Mouse (Mus musculus): ENCODE measurements around the gene Hsd11b2. TPM values are rescaled to one million over a fixed set of nuclear protein-coding genes. Genes with fewer than 3 reads are reported as not detected.

Hsd11b2 gene
- polyA plus RNA-seq, 2 experiments, result 0.42 to 1.1 TPM

DNA sequence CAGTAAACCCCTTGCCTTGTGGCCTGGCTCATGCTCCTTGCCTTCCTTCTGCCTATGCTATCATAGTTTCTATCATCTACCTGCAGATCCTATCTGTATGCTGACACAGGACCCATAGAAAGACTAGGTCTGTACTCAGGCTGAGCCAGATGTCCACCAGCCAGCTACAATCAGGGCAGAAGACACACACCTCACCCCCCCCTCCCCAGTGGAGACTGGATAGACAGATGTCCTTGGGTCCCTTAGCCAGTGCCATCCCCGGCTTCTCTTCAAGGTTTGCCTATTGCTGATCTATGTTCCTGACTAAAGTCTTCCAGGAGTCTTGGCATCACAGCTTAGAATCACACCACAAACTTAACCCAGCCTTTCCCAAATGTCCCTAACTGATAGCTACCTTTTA, 9.7 kb downstream of the Hsd11b2 start:
- H3K4me3 ChIP-seq (ENCODE audit: insufficient read depth in 1 of 2, low read depth in 2 of 2, low read length in 2 of 2), result no peak overlapping the region
- DNase-seq (ENCODE audit: low read depth in 3 of 3, low spot score in 3 of 3) (no peak), ATAC-seq (ENCODE audit: insufficient read depth) (no peak)
- H3K27me3 ChIP-seq (ENCODE audit: control insufficient read depth, insufficient read depth, low read length), result no peaks in the 10 kb centered on the region
- no peaks in the 10 kb centered on the region for H3K9me3 ChIP-seq (ENCODE audit: control insufficient read depth, low read length)
- H3K27ac ChIP-seq, result no peak overlapping the region
- TF ChIP-seq CTCF (IDR thresholded peaks at IDR 0.05; ENCODE audit: low read depth), result no peak
- no peak for TF ChIP-seq EP300 (IDR thresholded peaks at IDR 0.05; ENCODE audit: low read depth)
- peaks cover 0 to 7% of the 10 kb centered on the region in 2 experiments; a peak in 3 of 4 replicates for H3K4me1 ChIP-seq (replicated peaks; ENCODE audit: control insufficient read depth in 2 of 2, insufficient read depth in 2 of 2, low read length in 1 of 2)
- 0 out of 2 replicates have a peak, but pooled peaks cover 3% of the 10 kb centered on the region for H3K36me3 ChIP-seq (replicated peaks; ENCODE audit: control insufficient read depth, insufficient read depth, low read depth)
- 77% methylated on average over 1 of the region's 1 CpGs for WGBS (ENCODE audit: insufficient replicate concordance)
- no peak overlapping the region for H3K9ac ChIP-seq (replicated peaks)
- H3K4me2 ChIP-seq (ENCODE audit: low read depth), result no peak overlapping the region

DNA sequence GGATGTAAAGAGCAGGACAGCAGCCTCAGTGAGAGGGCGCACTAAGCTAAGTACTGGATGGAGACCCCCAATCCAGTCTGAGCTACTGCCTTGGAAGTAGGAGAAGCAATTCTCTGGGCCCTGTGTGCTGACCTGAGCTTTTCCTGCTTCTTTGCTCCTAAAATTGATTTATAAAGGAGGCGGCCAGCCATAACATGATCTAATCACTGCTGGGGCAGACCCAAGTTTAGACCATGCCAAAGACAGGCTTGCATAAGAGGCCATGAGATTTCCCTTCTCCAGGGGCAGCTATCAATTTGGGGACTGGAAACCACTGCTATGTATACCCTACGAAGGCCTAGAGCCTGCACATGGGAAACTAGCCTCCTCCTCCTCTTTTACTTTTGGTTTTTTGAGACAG, 10.7 kb downstream of the Hsd11b2 start:
- Histone ChIP-seq H3K9me3 (ENCODE audit: control insufficient read depth, low read length) (no peaks in the 10 kb centered on the region), H3K9ac (replicated peaks) (no peak overlapping the region), H3K27ac (no peak overlapping the region), H3K36me3 (replicated peaks; ENCODE audit: control insufficient read depth, insufficient read depth, low read depth) (0 out of 2 replicates have a peak, but pooled peaks cover 3% of the 10 kb centered on the region), H3K4me3 (ENCODE audit: insufficient read depth in 1 of 2, low read depth in 2 of 2, low read length in 2 of 2) (no peak overlapping the region), H3K27me3 (ENCODE audit: control insufficient read depth, insufficient read depth, low read length) (no peaks in the 10 kb centered on the region), H3K4me1 (replicated peaks; ENCODE audit: control insufficient read depth in 2 of 2, insufficient read depth in 2 of 2, low read length in 1 of 2) (peaks cover 7 to 16% of the 10 kb centered on the region in 2 experiments), H3K4me2 (ENCODE audit: low read depth) (no peak overlapping the region)
- no peak for DNase-seq (ENCODE audit: low read depth in 3 of 3, low spot score in 3 of 3)
- 76% methylated on average over 3 of the region's 3 CpGs for WGBS (ENCODE audit: insufficient replicate concordance)
- no peak for ATAC-seq (ENCODE audit: insufficient read depth)
- TF ChIP-seq EP300 (IDR thresholded peaks at IDR 0.05; ENCODE audit: low read depth) (no peak), CTCF (IDR thresholded peaks at IDR 0.05; ENCODE audit: low read depth) (no peak)

DNA sequence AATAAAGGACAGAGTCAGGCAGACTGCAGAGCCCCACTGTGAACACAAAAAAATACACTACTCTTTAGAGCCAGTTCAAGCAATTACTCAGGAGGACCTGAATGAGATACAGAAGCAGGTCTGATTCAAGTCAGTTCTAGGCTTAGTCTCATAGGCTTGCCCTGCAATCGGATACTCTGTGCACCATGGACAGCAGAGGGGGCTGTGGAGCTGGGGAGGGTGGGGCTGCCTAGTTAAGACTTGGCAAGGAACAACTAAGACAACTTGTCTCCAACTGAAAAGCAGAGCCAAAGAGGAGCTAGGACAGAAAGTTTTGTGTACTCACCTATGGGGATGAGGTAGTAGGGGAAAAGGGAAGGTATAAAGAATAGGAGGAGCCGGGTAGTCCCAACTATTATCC, 13.2 kb downstream of the Hsd11b2 start:
- no peaks in the 10 kb centered on the region for H3K27me3 ChIP-seq (ENCODE audit: control insufficient read depth, insufficient read depth, low read length)
- H3K9me3 ChIP-seq (ENCODE audit: control insufficient read depth, low read length), result no peaks in the 10 kb centered on the region
- DNase-seq (ENCODE audit: low read depth in 3 of 3, low spot score in 3 of 3) (peak in 2 of 3 experiments; percentile 48 to 57), ATAC-seq (ENCODE audit: insufficient read depth) (peak; percentile 55; the same call in 1 of the 2 replicates)
- TF ChIP-seq CTCF (IDR thresholded peaks at IDR 0.05; ENCODE audit: low read depth), result peak; percentile 86
- TF ChIP-seq EP300 (IDR thresholded peaks at IDR 0.05; ENCODE audit: low read depth), result no peak
- H3K4me3 ChIP-seq (ENCODE audit: insufficient read depth in 1 of 2, low read depth in 2 of 2, low read length in 2 of 2), result no peak overlapping the region
- H3K4me1 ChIP-seq (replicated peaks; ENCODE audit: control insufficient read depth in 2 of 2, insufficient read depth in 2 of 2, low read length in 1 of 2), result peaks cover 10 to 20% of the 10 kb centered on the region in 2 experiments
- H3K9ac ChIP-seq (replicated peaks), result no peak overlapping the region
- no peak overlapping the region for H3K27ac ChIP-seq
- H3K36me3 ChIP-seq (replicated peaks; ENCODE audit: control insufficient read depth, insufficient read depth, low read depth), result peaks cover 6% of the 10 kb centered on the region
- H3K4me2 ChIP-seq (ENCODE audit: low read depth), result no peak overlapping the region
- WGBS (ENCODE audit: insufficient replicate concordance), result 48% methylated on average over 2 of the region's 2 CpGs

DNA sequence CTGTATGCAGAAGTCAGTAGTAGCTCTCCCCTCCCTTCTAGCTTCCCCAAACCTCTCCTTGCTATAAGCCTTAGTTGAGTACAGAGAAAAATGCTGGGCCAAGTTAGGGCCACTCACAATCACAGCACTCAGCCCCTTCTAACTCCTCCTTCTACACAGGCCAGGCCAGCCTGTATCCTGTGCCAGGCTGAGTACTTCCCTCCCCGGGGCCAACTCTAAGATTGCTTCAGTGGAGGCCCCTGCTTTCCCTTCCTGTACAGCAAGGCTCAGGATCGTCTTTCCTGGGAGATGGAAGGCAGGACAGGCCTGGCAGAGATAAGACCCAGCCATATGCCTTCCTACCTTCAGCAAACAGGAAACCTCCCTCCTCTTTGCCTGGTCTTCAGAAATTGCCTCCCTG, 14.9 kb downstream of the Hsd11b2 start:
- Histone ChIP-seq H3K4me2 (ENCODE audit: low read depth) (no peak overlapping the region), H3K36me3 (replicated peaks; ENCODE audit: control insufficient read depth, insufficient read depth, low read depth) (peaks cover 20% of the 10 kb centered on the region)
- TF ChIP-seq CTCF (IDR thresholded peaks at IDR 0.05; ENCODE audit: low read depth), result no peak
- TF ChIP-seq EP300 (IDR thresholded peaks at IDR 0.05; ENCODE audit: low read depth), result no peak

DNA sequence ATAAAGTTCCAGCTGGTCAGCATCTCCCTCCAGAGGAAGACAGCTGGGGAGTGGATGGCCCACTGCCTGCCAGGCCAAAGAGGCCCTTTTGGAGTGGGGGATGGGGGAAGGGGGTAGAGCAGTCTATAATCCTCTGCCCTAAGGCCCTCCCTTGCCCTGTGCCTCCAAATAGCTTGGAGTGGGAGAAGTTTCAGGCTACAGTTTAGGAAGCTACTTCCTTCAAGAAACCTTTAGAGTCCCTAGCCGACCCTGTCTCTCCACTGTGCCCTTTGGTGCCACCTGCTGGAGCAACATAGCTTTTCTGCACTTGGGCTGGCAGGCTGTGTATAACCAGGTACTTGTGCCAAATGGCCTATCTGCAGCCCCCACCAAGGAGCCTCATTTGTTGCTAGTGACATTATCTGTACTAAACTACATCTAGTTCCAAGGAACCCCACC, 15.4 kb downstream of the Hsd11b2 start:
- no peaks in the 10 kb centered on the region for H3K9me3 ChIP-seq (ENCODE audit: control insufficient read depth, low read length)
- peak; percentile 91 for TF ChIP-seq CTCF (IDR thresholded peaks at IDR 0.05; ENCODE audit: low read depth)
- no peak for TF ChIP-seq EP300 (IDR thresholded peaks at IDR 0.05; ENCODE audit: low read depth)
- H3K4me2 ChIP-seq (ENCODE audit: low read depth), result no peak overlapping the region
- no peaks in the 10 kb centered on the region for H3K27me3 ChIP-seq (ENCODE audit: control insufficient read depth, insufficient read depth, low read length)
- no peak overlapping the region; the same call in 1 of the 2 replicates for H3K27ac ChIP-seq
- 0% methylated on average over 1 of the region's 1 CpGs for WGBS (ENCODE audit: insufficient replicate concordance)
- peaks cover 24% of the 10 kb centered on the region for H3K36me3 ChIP-seq (replicated peaks; ENCODE audit: control insufficient read depth, insufficient read depth, low read depth)
- DNase-seq (ENCODE audit: low read depth in 3 of 3, low spot score in 3 of 3), result peak; percentile 55 to 67 (median 57)
- no peak overlapping the region for H3K9ac ChIP-seq (replicated peaks)
- ATAC-seq (ENCODE audit: insufficient read depth), result peak; percentile 73
- H3K4me3 ChIP-seq (ENCODE audit: insufficient read depth in 1 of 2, low read depth in 2 of 2, low read length in 2 of 2), result no peak overlapping the region
- peaks cover 10 to 20% of the 10 kb centered on the region in 2 experiments for H3K4me1 ChIP-seq (replicated peaks; ENCODE audit: control insufficient read depth in 2 of 2, insufficient read depth in 2 of 2, low read length in 1 of 2)

More for the DNA sequence above, 14.9 kb downstream of the Hsd11b2 start:
- Histone ChIP-seq H3K9me3 (ENCODE audit: control insufficient read depth, low read length) (no peaks in the 10 kb centered on the region), H3K4me1 (replicated peaks; ENCODE audit: control insufficient read depth in 2 of 2, insufficient read depth in 2 of 2, low read length in 1 of 2) (peaks cover 10 to 20% of the 10 kb centered on the region in 2 experiments), H3K27me3 (ENCODE audit: control insufficient read depth, insufficient read depth, low read length) (no peaks in the 10 kb centered on the region), H3K9ac (replicated peaks) (no peak overlapping the region), H3K4me3 (ENCODE audit: insufficient read depth in 1 of 2, low read depth in 2 of 2, low read length in 2 of 2) (no peak overlapping the region), H3K27ac (no peak overlapping the region)
- WGBS (ENCODE audit: insufficient replicate concordance), result 10% methylated on average over 2 of the region's 2 CpGs
- DNase-seq (ENCODE audit: low read depth in 3 of 3, low spot score in 3 of 3) (no peak), ATAC-seq (ENCODE audit: insufficient read depth) (no peak)

Measured in liver, embryonic 14.5 days (tissue).